Mouse (Mus musculus): ENCODE measurements around the gene Acbd6. TPM values are rescaled to one million over a fixed set of nuclear protein-coding genes. Genes with fewer than 3 reads are reported as not detected.

Gene Acbd6
- polyA plus RNA-seq, 1 experiment from 2014 or later: 83.2 TPM

- Histone ChIP-seq H3K9ac (replicated peaks; ENCODE audit: low read length) (no peak overlapping the region), H3K4me1 (ENCODE audit: control insufficient read depth, insufficient read depth, low read length) (no peaks in the 10 kb centered on the region; the same call in 1 of the 2 replicates), H3K4me2 (ENCODE audit: low read depth, low read length) (no peak overlapping the region), H3K27ac (replicated peaks; ENCODE audit: low read depth, low read length) (no peak overlapping the region), H3K36me3 (replicated peaks; ENCODE audit: control insufficient read depth, insufficient read depth, low read depth, low read length) (no peaks in the 10 kb centered on the region), H3K4me3 (ENCODE audit: low read depth, low read length) (no peak overlapping the region), H3K27me3 (ENCODE audit: control insufficient read depth, insufficient read depth, low read length) (peaks cover 84% of the 10 kb centered on the region), H3K9me3 (replicated peaks; ENCODE audit: control insufficient read depth, low read length) (no peaks in the 10 kb centered on the region)
- under 1% methylated on average over 26 of the region's 26 CpGs for WGBS
- DNase-seq (ENCODE audit: low spot score) (no peak), ATAC-seq (replicated peaks; ENCODE audit: insufficient number of reproducible peaks, low FRiP score, low TSS enrichment, low read depth) (no peak)
Observed at GRCm38 (mm10) chr1:155736096-155736825, 178.3 kb downstream of the Acbd6 start.

DNA sequence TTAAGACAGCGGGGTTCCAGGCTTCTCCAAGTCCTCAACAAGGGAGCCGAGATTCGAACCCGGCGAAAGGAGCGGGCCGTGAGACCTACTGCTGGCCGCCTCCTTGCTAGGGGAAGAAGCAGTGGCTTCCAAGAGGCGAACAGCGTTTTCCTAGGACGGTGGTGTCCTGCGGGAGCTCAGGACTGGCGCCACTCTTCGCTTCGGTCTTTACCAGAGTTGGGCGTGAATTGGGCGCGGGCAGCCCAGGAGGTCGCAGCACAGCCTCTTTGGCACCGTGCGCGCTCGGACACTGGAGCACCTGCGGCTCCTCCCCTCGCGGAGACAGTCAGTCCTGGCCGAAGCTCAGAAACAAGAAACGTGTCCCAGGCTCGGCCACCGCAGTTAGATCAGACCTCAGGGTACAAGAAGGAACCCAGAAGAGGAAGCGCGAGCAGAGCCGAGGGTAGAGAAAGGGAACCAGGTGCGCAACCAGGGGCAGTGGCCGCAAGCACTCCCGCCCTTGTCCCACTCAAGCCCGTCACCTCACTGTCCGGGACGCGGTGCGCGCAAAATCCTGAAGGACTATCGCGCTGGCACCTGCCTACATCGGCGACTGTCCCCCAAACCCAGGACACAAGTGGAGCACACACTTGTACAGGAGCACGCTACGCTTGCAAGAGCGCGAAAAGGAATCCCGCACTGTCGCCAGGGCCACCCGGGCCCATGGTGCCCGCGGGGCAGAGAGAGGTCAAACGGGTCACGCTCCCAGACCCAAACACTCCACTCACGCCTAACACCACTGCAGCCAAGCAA, 179.3 kb downstream of the Acbd6 start:
- H3K9ac ChIP-seq (replicated peaks; ENCODE audit: low read length): no peak overlapping the region

DNA sequence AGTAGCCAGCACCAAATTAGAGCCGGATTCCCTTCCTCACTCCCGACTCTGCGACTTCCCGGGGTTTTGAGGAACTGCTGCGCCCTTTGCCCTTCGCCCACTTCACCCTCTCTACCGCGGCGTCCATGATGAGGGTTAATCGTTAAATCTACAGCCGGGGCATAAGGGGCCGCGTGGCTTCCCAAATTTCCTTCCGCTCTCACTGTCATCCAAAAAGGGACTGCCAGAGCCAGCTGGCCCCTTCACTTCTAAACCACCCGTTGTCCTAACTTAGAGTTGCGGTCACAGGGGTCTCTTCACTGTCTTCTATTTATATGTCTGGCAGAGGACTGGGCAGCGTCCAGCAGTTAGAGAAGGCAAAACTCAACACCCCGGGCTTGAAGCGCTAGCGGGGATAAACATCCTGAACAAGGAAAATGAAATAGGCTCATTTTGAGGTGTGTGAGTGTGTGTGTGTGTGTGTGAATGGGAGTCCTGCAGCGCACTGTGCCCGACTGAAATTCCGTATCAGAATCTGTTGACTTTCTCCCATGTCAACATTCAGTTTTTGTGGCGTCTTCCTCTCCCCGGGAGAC, 180.0 kb downstream of the Acbd6 start:
- DNase-seq (ENCODE audit: low spot score): no peak
- under 1% methylated on average over 25 of the region's 25 CpGs for WGBS
- H3K36me3 ChIP-seq (replicated peaks; ENCODE audit: control insufficient read depth, insufficient read depth, low read depth, low read length): no peaks in the 10 kb centered on the region
- H3K27me3 ChIP-seq (ENCODE audit: control insufficient read depth, insufficient read depth, low read length): peaks cover 84% of the 10 kb centered on the region
- H3K4me2 ChIP-seq (ENCODE audit: low read depth, low read length): no peak overlapping the region
- no peak overlapping the region for H3K27ac ChIP-seq (replicated peaks; ENCODE audit: low read depth, low read length)
- peaks cover 13% of the 10 kb centered on the region for H3K4me1 ChIP-seq (ENCODE audit: control insufficient read depth, insufficient read depth, low read length)
- ATAC-seq (replicated peaks; ENCODE audit: insufficient number of reproducible peaks, low FRiP score, low TSS enrichment, low read depth): no peak
- no peak overlapping the region for H3K4me3 ChIP-seq (ENCODE audit: low read depth, low read length)
- no peaks in the 10 kb centered on the region for H3K9me3 ChIP-seq (replicated peaks; ENCODE audit: control insufficient read depth, low read length)
- H3K9ac ChIP-seq (replicated peaks; ENCODE audit: low read length): no peak overlapping the region

More for the DNA sequence above, 179.3 kb downstream of the Acbd6 start:
- Histone ChIP-seq H3K27ac (replicated peaks; ENCODE audit: low read depth, low read length) (no peak overlapping the region), H3K27me3 (ENCODE audit: control insufficient read depth, insufficient read depth, low read length) (peaks cover 84% of the 10 kb centered on the region), H3K4me2 (ENCODE audit: low read depth, low read length) (no peak overlapping the region), H3K9me3 (replicated peaks; ENCODE audit: control insufficient read depth, low read length) (no peaks in the 10 kb centered on the region), H3K36me3 (replicated peaks; ENCODE audit: control insufficient read depth, insufficient read depth, low read depth, low read length) (no peaks in the 10 kb centered on the region), H3K4me1 (ENCODE audit: control insufficient read depth, insufficient read depth, low read length) (peaks cover 6% of the 10 kb centered on the region), H3K4me3 (ENCODE audit: low read depth, low read length) (no peak overlapping the region)
- ATAC-seq (replicated peaks; ENCODE audit: insufficient number of reproducible peaks, low FRiP score, low TSS enrichment, low read depth) (no peak), DNase-seq (ENCODE audit: low spot score) (peak; percentile 28)
- under 1% methylated on average over 58 of the region's 58 CpGs for WGBS

Other genes with a start within 250 kb of the Acbd6 start
- gene Xpr1, start 140.7 kb upstream of the Acbd6 start, polyA plus RNA-seq (2014; fragmentation: Nextera tagmentation; extraction: Ambion mirVana): 5.3 and 6.4 TPM in 2 replicates
- 0.54 and 0.79 TPM in 2 replicates for gene Lhx4, start 193.6 kb downstream of the Acbd6 start, polyA plus RNA-seq (2014; fragmentation: Nextera tagmentation; extraction: Ambion mirVana)

Measured in embryonic facial prominence, embryonic 11.5 days (tissue).